Mouse (Mus musculus) megakaryocyte, embryonic 14.5 days (primary cell): ENCODE measurements around the gene Dedd2. TPM values are rescaled to one million over a fixed set of nuclear protein-coding genes. Genes with fewer than 3 reads are reported as not detected.

Experiments
- H3K27me3 ChIP-seq: replicated peaks from 2 replicates; pipeline ENCODE3; 2012; ENCODE audit warnings: inconsistent platforms
- H3K36me3 ChIP-seq: replicated peaks from 2 replicates; pipeline ENCODE3; 2012; ENCODE audit warnings: low read length, inconsistent platforms, mixed read lengths
- H3K4me1 ChIP-seq: 2 replicates; pipeline ENCODE4 v1.6.1; 2012; ENCODE audit warnings: inconsistent platforms
- H3K4me3 ChIP-seq: replicated peaks from 2 replicates; pipeline ENCODE3; 2012; ENCODE audit warnings: moderate library complexity, mild to moderate bottlenecking, inconsistent platforms
- H3K9me3 ChIP-seq: 2 replicates; pipeline ENCODE4 v1.6.1; 2012; ENCODE audit warnings: inconsistent platforms
- FLI1 ChIP-seq: IDR thresholded peaks from 2 replicates; pipeline ENCODE4 v1.6.1; 2012; ENCODE audit warnings: low read length, inconsistent platforms, mixed read lengths
- GATA1 ChIP-seq: IDR thresholded peaks from 3 replicates; pipeline ENCODE4 v1.6.1; 2012; ENCODE audit warnings: mixed read lengths, low read length, inconsistent platforms, borderline replicate concordance
- polyA plus RNA-seq: library from polyadenylated mRNA; stranded (reverse); fragments of >175 nt; gene quantifications from 2 replicates; pipeline ENCODE4 v1.2.3, GENCODE M21; 2012; ENCODE audit warnings: low replicate concordance; ENCODE audit not compliant: insufficient read depth

Gene Dedd2
- polyA plus RNA-seq, 1 experiment = 34.3 TPM

DNA sequence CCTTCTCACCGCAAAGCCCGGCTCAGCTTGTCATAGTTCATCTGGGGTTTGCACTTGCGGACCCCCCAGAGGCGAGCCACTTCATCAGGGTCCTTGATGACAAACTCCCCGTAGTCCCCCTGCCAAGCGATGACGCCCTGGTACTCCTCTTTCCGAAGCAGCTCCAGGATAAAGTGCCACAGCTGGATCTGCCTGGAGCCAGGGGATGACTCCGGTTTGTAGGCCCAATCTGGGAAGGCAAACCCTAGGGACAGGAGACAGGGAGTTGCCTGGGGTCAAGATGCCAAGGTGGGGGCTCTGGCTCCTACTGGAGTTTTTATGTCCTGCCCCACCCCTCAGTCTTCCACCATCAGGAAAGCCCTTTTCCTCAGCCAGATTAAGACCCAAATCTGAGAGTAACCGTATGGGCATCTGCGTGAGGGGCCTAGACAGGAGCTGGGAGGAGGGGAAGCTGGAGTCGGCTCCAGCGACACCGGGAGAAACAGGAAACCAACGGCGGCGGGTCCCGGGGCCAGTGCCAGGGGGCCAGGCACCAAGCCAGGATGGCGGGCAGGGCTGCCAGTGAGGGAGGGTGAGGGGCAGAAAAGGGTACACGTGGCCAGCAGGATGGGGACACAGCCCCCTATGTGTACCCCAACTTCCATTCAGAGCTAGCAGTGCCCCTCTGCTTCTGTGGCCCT lies 25.8 kb upstream of the Dedd2 start:
- H3K4me1 ChIP-seq = peaks cover 56% of the 10 kb centered on the region

GRCm38 (mm10) chr7:25244562-25245369 lies 24.4 kb upstream of the Dedd2 start:
- Histone ChIP-seq H3K9me3 (no peaks in the 10 kb centered on the region), H3K4me1 (peaks cover 66% of the 10 kb centered on the region), H3K36me3 (peaks cover 34% of the 10 kb centered on the region), H3K4me3 (no peak overlapping the region), H3K27me3 (peaks cover 2% of the 10 kb centered on the region)
- TF ChIP-seq FLI1 = no peak
- no peak for TF ChIP-seq GATA1

More for the DNA sequence above, 25.8 kb upstream of the Dedd2 start:
- Histone ChIP-seq H3K9me3 (no peaks in the 10 kb centered on the region), H3K36me3 (peaks cover 34% of the 10 kb centered on the region), H3K4me3 (peak overlapping the region; percentile 82), H3K27me3 (peaks cover 2% of the 10 kb centered on the region)
- no peak for TF ChIP-seq GATA1
- no peak for TF ChIP-seq FLI1

DNA sequence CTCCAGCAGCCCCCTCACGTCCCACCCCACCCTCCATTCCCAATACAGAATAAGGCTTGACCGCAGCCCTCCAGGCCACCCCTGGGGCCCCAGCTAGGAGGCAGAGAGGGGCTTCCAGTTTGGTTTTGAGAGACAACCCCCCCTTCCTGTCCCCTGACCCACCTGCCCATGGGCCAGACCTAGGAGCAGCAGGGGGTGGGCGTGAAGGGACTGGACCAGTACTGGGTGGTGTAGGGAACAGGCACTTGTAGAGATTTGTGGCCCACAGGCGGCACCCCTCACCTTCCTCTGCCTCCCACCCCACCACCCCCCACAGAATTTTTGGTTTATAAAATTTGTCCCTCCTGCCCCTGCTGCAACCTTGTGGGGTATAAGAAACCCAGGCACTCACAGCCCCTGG lies 22.9 kb upstream of the Dedd2 start:
- Histone ChIP-seq H3K27me3 (peaks cover 2% of the 10 kb centered on the region), H3K9me3 (no peaks in the 10 kb centered on the region), H3K4me1 (peaks cover 70% of the 10 kb centered on the region), H3K36me3 (peaks cover 34% of the 10 kb centered on the region), H3K4me3 (no peak overlapping the region)
- TF ChIP-seq GATA1 (no peak), FLI1 (no peak)

DNA sequence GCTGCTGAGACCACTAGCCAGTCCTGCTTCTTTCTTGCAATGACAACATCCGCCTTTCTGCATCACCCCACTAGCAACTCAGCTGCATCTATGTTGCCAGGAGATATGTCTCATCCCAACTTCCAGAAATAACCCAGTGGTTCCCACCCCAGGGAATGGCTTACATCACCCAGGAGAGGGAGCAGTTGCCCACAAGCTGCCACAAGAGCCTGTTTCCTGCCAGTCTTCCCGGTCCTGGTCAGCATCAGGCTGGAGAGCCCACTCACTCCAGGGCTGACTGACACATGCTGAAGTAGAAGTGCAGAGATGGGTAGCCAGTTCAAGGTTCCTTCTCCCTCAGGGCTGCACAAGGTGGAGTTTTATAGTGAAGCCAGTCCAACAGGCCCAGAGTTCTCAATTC lies 20.6 kb upstream of the Dedd2 start:
- Histone ChIP-seq H3K4me1 (peaks cover 56% of the 10 kb centered on the region), H3K27me3 (no peaks in the 10 kb centered on the region), H3K9me3 (no peaks in the 10 kb centered on the region), H3K36me3 (peaks cover 32% of the 10 kb centered on the region), H3K4me3 (peak overlapping the region; percentile 55)
- no peak for TF ChIP-seq FLI1
- no peak for TF ChIP-seq GATA1

GRCm38 (mm10) chr7:25240631-25241030 lies 20.2 kb upstream of the Dedd2 start:
- H3K4me1 ChIP-seq = peaks cover 56% of the 10 kb centered on the region
- H3K4me3 ChIP-seq = no peak overlapping the region
- no peaks in the 10 kb centered on the region for H3K27me3 ChIP-seq
- TF ChIP-seq GATA1 = no peak
- TF ChIP-seq FLI1 = no peak
- H3K9me3 ChIP-seq = no peaks in the 10 kb centered on the region
- peaks cover 32% of the 10 kb centered on the region for H3K36me3 ChIP-seq

- Histone ChIP-seq H3K36me3 (peaks cover 32% of the 10 kb centered on the region), H3K27me3 (no peaks in the 10 kb centered on the region), H3K4me3 (peak overlapping the region; percentile 96), H3K4me1 (peaks cover 62% of the 10 kb centered on the region), H3K9me3 (no peaks in the 10 kb centered on the region)
- no peak for TF ChIP-seq GATA1
- TF ChIP-seq FLI1 = no peak
Measured at GRCm38 (mm10) chr7:25238829-25239623, 18.6 kb upstream of the Dedd2 start.

- H3K9me3 ChIP-seq = no peaks in the 10 kb centered on the region
- no peaks in the 10 kb centered on the region for H3K27me3 ChIP-seq
- H3K36me3 ChIP-seq = peaks cover 38% of the 10 kb centered on the region
- TF ChIP-seq GATA1 (peak; percentile 70; the same call in 1 of the 3 replicates), FLI1 (no peak)
- H3K4me1 ChIP-seq = peaks cover 70% of the 10 kb centered on the region
- peak overlapping the region; percentile 96 for H3K4me3 ChIP-seq
Measured at GRCm38 (mm10) chr7:25238015-25238706, 17.7 kb upstream of the Dedd2 start.

- peaks cover 75% of the 10 kb centered on the region for H3K4me1 ChIP-seq
- peak within 1 kb of the TSS; percentile 96 for H3K4me3 ChIP-seq
- H3K27me3 ChIP-seq = no peaks in the 10 kb centered on the region
- H3K36me3 ChIP-seq = peaks cover 38% of the 10 kb centered on the region
- TF ChIP-seq GATA1 = no peak
- no peak for TF ChIP-seq FLI1
- H3K9me3 ChIP-seq = no peaks in the 10 kb centered on the region
Measured at GRCm38 (mm10) chr7:25237249-25238014, 17.0 kb upstream of the Dedd2 start, which contains the start of gene Gsk3a. Gsk3a (minus strand) TSS chr7:25237851.

GRCm38 (mm10) chr7:25235526-25235925 lies 15.1 kb upstream of the Dedd2 start:
- H3K4me3 ChIP-seq = peak overlapping the region; percentile 2
- peaks cover 80% of the 10 kb centered on the region for H3K4me1 ChIP-seq
- TF ChIP-seq FLI1 = no peak
- TF ChIP-seq GATA1 = no peak
- peaks cover 56% of the 10 kb centered on the region for H3K36me3 ChIP-seq
- H3K27me3 ChIP-seq = no peaks in the 10 kb centered on the region
- no peaks in the 10 kb centered on the region for H3K9me3 ChIP-seq
